Mouse (Mus musculus) layer of hippocampus, postnatal 10 days (tissue): ENCODE measurements around the gene Tshz2. TPM values are rescaled to one million over a fixed set of nuclear protein-coding genes. Genes with fewer than 3 reads are reported as not detected.
"Not testable (repeated sequence)": the region's sequence is repeated elsewhere in the genome, so short reads cannot be mapped to it uniquely, and the experiment has no call there.

Experiments
- DNase-seq, 2 experiments: peaks; one replicate each; pipeline ENCODE4 v3.0.0; 2021; ENCODE audit warnings: low spot score in 2 of 2
- total RNA-seq, 2 experiments: library from RNA; stranded (reverse); gene quantifications; 2 replicates each; pipeline ENCODE4 v1.2.3; 2021

Tshz2 gene
- total RNA-seq, 2 experiments from 2014 or later = 49.8 to 64.9 TPM

DNA sequence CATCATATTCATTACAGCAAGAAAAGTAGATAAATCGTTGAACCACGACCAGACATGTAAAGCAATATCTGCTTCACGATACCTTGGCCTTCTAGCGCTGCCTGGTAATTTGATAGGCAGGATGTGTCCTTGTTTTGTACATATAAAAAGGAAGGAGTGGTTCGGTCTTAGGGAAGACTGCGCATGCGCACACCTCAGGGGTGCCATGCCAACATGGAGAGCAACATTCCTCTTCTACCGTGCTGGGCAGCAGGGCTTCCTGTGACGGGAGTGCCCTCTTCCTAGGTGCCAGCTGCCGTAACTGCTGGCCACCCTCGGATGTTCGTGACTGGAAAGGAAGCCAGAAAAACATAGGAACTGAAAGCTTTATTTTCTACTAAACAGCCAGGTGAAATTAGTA lies 172.7 kb downstream of the Tshz2 start:
- no peak for DNase-seq

DNA sequence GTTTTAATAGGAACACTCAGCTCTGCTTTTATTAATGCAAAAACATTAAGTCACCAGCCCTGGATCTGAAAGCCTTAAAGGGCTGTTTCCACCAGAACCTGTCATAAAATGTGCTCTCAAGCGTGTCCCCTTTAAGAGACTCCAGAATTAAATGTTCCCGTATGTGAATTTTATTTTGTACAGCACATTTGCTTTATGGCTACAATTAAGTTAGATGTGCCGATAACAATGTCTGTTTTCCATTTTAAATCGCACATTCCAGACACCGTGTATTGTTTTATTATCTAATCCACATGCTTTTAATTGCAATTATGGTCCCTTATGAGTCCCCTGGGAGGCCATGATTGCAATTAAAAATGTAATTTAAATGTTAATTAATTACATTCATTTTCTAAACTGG lies 178.8 kb downstream of the Tshz2 start:
- DNase-seq = no peak

DNA sequence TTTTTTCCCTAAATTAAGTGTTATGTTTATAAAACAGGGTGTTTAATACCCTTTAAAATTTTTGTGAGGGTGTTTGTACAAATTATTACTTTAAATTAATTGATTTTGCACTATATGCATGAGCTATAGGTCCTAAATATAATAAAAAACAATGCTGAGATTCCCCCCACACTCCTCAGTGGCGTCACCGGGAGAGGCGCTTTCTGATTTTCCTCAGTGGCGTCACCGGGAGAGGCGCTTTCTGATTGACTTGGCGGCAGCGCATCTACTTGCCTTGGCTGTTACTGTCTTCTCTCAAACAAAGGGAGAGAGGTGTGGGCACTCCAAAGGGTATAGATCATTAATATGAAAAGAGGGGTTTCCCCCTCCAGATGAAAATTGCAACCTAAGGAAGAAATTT lies 179.2 kb downstream of the Tshz2 start:
- no peak for DNase-seq

DNA sequence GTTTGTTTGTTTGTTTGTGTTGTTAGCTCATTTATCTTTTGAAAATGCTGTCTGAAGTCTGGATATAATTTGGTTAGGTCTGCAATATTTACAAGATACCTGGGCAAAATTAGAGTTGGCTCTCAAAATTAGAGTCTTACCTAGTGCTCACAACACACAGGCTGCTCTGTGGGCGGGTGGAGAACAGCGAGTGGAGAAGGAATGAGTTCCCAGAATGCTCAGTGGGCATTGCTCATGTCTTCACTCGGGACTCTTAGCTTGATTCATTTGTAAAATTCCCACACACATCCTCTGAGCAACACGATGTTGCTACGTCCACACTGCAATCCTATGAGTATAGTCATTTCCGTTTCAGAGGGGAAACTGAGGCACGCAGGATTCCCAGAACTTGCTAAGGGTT lies 180.1 kb downstream of the Tshz2 start:
- DNase-seq = no peak

DNA sequence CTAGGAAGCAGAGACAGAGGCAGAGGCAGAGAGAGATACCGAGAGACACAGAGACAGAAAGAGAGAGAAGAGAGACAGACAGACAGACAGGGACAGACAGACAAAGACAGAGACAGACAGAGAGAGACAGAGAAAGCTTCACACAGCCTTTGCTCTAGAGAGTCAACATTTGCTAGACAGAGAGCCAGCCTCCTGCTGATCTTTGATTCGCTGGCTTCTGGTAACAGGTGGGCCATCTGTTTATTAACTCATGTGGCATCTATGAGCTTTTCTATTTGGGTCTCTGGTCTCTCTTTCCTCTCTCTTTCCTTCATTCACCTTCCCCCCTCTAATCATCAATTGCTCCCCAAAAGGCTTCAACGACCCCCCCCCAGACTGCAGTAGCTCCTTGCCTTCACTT lies 181.5 kb downstream of the Tshz2 start:
- DNase-seq = no peak

DNA sequence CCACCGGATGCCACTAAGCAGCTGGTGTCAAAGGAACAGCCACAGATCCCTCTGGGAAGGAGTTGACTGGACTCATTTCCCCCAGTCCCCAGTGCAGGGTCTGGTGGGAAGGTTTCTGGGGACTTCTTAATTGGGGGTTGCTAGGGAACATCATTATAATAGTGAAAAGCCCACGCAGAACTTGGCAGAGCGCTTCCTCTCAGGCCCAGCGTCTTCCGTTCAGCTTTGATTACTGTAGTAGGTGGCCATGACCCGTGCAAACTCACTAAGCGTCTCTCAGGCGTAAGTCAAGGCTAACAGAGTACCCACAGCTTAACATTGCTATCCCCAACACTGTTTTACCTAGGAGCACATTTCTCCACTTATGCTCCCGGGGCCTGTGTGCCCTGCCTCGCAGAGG lies 181.9 kb downstream of the Tshz2 start:
- peak; percentile 16 to 33 for DNase-seq

DNA sequence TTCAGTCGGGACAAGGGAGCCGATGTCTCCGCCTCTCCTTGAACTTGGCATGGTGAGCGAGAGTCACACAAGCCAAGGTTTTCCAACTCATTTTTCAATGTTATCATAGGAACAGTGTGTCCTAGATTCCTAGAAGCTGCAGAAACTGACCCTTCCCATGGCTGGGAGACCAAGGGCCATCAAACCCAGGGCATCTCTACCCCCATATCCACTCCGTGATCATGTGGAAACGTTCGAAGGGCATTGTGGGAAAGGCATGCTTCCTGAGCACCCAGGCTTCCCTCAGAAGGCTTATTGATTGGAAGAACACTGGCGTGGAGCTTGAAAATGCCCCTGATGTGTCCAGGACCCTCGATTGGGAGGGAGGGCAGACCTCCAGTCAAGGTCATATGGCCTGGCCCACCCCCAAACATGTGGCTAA lies 188.2 kb downstream of the Tshz2 start:
- no peak for DNase-seq

DNA sequence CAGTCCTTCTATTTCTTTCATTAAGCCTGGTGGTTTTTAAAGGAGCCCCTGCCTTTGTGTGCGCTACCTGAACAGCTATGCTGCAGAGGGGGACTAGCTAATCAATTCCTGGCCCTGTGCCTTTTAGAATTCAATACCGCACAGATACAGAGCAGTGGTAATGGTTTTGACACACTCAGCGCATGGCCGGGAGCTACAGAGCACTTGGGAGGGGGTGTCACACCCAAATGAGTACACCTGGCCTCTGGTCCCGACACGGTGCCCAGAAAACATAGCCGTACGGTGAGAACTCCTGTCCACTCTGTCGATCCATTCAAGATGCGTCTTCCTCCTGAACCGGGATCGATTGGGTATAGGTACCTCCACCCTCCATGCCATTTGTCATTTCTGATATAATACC lies 193.1 kb downstream of the Tshz2 start:
- DNase-seq = no peak

DNA sequence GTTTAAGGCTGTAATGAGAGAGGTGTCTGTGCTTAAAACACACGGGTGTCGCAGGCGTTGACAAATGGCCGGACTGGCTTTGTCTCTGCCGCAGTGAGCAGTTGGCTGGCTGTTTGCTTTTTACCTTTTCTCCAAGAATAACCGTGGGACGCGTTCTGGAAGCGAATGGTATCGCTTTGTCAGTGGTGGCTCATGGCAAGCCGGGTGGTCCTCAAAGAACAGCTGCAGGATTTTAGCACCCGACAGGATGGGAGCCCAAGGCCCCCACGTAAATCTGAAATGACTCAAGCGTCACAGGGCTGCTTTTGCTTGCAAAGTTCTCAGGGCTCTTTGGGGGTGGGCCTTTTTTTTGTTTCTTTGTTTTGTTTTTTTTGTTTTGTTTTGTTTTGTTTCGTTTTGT lies 193.5 kb downstream of the Tshz2 start:
- DNase-seq = no peak

DNA sequence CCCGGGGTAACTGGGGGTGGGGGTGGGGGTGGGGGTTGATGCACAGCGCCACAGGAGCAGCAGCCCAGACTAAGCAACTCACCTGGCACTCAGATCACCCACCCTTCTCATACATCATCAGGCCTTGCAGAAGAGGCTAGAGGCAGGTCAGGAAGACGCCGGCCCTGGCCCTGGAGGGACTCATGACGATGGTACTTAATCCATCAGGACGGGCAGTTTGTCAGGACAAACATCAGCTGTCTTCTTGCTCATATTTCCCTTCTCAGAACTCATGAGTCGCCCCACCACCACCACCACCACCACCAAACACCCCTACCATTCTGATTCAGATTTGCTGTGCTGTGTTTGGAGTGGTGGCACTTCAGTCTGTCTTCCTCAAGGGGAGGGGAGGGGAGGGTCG lies 194.0 kb downstream of the Tshz2 start:
- DNase-seq = no peak

DNA sequence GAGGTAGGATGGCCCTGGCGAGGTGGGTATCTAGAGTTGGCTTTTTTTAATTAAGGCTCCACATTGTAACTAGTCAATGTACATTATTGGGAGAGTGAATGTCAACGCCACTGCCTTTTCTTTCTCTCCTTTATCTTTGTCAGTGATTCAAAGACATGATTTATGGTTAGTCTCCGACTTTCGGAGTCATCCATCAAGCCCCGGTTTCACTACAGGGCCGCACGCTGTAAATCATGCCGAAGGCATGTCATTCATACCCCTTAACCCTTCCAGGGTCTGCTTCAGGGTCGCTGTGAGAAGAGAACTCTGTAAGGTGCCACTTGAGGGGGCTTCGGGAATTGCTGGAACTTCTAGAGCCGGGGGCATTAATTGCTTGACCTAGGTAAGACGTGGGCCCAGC lies 199.4 kb downstream of the Tshz2 start:
- DNase-seq = no peak

DNA sequence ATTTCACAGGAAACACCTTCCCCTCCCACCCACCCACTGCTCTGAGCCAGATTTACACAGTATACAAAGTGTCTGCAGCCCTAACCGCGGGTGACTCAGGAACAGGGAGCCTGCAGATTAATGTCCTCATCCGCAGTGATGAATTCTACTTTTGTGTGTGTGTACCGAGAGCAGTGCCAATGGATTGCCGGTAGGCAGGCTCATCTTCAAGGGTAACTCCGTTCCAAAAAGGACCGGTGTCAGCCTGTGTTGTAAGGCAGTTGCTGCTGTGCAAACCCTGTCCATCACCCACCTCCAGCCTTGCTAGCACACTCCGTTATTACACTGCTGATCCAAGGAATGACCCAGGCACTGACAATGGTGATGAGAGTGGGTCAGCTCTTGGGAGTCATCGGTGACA lies 200.8 kb downstream of the Tshz2 start:
- DNase-seq = no peak

DNA sequence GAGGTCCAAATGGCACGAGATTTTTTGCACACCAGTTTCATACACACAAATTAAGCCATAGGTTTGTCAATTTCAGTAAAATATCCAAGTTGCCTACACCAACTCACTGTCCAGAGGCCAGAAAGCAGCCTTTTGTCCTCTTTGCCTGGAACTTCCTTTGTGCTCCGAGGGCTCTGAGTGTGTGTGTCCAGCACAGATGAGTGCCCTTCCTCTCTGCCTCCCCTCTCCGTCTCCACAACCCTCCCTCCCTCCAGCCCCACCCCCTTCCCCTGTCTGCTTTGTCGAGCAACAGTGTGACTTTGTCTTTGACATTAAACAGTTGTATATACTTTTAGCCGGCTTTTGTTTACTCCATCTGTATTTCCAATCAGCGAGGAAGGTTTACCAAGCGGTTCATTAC lies 201.8 kb downstream of the Tshz2 start:
- no peak for DNase-seq

DNA sequence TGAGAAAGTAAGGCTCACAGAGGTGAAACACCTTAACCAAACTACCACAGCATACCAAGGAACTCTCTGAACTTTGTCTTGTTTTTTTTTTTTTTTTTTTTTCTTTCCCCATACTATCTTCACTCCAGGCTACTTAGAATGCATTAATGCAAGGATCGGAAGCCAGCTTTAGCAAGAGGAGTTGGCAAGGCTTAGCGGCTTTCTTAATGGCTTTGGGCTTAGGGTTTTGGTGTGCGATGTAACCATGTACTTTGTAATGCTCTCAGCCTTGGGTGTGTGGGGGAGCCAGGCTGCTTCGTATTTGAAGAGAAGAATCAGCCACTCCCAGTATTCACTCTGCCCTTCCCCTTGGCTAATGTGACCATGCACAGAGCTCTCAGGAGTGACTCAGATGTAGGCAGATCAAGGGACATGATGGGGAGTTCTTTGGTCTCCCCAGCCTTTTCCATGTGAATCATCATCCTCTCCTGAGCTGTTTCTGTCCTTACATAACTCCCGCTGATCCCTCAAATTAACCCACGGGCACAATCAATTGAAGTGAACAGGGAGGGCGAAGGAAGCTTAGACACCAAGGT lies 204.3 kb downstream of the Tshz2 start:
- DNase-seq = no peak

DNA sequence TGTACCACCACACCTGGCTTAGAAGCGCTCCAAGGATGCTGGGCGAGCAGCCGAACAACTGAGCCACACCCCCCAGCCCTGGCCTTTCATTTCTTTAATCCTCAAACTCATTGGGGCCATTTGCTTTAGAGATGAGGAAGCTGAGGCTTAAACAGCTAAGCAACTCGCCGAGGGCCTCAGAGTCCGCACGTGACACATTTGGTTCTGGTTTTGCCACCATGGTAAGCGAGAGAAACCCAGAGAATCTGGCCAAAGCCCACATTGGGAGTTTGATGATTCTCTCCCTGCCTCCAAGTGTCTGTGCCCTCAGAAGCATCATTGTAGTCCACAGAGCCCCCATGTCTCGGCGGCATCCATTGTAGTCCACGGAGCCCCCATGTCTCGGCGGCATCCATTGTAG lies 205.7 kb downstream of the Tshz2 start:
- no peak for DNase-seq

DNA sequence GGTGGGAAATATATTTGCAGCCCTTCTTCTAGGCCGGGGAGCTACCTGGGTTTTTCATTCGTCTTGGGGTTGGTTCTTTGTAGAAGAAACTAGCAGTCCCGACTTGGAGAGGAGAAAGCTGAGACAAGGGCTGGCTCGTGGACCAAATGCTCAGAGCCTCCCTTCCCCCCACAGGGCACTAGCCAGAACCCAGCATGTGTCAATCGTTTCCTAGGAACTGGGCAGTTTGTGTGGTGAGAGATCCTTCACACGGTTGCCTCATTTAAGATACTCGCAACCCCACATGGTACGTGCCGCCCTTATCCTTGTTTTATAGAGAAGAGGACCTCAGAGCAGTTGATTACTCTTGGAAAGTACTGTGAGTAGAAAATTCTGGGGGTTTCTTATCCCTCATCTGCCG lies 208.6 kb downstream of the Tshz2 start:
- DNase-seq = no peak

DNA sequence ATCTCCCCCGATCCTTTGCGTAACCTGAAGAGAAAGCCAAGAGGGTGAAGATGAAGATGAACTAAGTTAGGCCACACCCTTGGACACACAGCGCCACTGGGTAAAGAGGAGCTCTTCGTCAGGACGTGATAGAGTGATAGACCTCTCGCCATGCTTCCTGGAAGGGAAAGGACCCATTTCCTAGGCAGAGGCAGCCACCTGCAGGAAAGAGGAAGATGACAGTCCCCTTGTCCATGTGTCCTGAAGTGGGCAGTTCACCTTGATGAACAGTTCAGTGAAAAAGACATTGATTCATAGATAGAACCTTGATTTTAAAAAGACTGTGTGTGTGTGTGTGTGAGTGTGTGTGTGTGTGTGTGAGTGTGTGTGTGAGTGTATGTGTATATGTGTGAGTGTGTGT lies 209.7 kb downstream of the Tshz2 start:
- DNase-seq = no peak

DNA sequence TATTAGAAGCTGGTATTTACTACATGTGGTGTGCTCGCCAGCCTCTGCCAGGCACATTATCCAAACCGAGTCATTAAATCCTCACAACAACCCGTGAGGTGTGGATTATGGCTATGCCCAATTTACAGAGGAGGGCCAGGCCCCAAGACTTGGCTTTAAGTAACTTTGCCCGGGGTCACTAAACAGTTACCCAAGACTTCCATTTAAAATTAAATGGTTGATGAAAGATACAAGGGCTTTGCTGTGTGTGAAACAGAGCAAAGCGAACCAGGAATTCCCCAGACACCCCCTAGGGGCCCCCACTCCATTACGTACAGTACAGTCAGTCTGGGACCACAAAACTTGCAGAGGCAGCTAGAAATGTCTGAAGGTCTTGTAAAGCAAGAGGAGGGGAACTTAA lies 210.7 kb downstream of the Tshz2 start:
- no peak for DNase-seq

DNA sequence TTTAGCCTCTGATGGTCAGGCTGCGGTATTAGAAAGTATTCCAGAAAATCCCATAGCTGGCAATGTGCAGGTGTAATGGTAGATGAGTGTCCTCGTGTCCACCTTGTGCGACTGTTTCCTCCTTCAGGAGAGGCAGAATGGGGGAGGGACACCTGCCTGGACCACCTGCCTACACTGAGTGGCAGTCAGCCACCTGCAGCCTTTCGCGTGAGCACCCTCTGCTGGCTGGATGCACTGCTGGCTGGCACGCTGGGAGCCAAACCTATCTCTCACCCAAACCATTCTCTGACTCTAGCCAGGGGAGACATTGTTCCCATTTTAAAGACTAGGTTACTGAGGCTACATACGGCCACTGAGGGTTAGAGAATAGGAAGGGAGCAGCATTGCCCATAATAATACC lies 216.3 kb downstream of the Tshz2 start:
- peak; percentile 32 to 62 for DNase-seq

DNA sequence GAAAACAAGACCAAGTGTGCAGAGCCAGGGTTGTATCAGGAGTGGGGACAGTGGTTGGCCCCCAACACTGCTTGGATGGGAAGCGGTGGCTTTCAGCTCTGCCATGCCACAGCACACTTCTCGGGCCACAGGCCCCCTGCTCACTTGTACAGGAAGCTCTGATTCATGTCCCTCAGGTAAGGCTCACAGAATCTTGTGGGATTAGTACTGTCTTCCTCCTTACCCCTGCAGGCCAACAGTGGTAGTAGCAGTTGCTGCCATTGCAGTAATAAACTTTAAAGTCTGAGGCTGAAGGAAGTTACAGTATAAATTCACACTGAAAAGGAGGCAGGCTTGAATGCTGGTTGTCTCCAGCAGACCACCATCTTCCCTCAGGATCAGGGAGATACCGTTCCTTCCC lies 216.7 kb downstream of the Tshz2 start:
- no peak for DNase-seq

DNA sequence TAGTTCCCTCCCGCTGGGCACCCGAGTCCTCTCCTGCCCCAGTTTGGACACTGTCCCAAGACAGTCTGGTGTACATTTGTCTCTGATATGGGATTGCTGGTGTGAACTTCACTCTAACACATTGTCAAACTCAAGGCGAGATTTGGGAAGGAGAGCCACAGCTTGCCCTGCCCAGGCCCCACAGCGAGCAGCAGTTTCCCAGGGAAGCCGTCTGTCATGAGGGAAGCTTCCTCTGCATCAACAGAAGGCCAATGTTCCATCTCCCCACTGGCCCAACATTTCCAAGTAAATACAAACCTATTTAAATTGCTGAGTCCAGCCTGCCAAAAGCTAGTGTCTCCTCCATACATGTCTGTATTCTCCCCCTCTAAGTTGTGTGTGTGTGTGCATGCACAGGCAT lies 218.8 kb downstream of the Tshz2 start:
- DNase-seq = no peak

DNA sequence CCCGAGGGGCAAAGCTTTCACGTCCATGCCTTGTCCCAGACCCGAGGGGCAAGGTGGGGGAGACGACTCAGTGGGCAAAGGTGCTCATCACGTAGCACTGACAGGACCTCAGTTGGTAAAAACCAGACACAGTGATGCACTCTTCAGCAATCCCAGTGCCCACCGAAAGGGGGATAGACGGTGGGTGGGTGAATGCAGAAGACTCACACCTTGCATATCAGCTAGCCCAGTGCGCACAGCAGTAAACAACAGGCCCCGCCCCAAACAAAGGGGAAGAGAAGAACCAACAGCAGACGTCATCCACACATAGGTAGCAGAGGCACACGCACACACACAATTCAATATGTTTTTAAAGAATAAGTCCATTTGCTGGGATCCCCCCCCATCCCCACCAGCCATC lies 221.7 kb downstream of the Tshz2 start:
- DNase-seq = no peak

DNA sequence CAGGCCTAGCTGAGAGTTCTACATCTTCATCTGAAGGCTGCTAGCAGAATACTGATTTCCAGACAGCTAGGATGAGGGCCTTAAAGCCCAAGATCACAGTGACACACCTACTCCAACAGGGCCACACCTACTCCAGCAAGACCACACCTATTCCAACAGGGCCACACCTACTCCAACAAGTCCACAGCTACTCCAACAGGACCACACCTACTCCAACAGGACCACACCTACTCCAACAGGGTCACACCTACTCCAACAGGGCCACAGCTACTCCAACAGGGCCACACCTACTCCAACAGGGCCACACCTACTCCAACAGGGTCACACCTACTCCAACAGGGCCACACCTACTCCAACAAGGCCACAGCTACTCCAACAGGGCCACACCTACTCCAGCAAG lies 224.2 kb downstream of the Tshz2 start:
- DNase-seq = not testable (repeated sequence)
